Mouse (Mus musculus): ENCODE measurements at regions not wholly inside any gene's neighbourhood (a gene's known extent, or its start where the extent isn't known, plus 50 kb on each side); places are given as distances from the start of the nearest gene placed in this dataset.

DNA sequence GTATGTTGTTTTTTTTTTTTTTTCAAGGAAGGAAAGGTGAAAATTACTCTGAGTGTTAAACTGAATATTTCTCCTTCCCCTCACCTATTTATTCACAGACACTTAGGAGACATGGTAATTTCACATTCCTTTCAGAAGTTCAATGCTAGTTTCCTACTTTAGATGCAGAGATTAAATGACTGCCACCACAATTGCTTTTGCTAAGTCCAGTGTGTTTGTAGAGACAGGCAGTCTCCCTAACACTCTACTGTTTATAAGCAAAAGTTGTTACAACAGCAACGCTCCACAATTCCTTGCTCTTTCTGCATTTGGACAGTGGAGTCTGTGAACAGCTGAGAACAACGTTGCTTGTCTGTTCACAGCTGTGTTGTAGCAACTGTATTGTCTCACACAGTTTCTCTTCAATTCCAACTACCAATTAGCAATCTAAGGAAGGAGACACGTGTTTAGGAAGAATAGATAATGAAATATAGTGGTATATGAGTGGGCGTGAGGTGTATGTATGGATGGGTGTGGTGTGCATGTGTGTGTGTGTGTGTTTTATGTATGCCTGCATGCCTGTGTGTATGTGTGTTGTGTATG, 179.7 kb upstream of the Stac start:
- TF ChIP-seq HCFC1 (IDR thresholded peaks at IDR 0.05; ENCODE audit: borderline replicate concordance, insufficient read depth, low read length), result no peak
- TF ChIP-seq ZNF384 (IDR thresholded peaks at IDR 0.05; ENCODE audit: low read depth, low read length), result no peak
- no peak for TF ChIP-seq MAFK (IDR thresholded peaks at IDR 0.05; ENCODE audit: insufficient read depth, low read depth, low read length)
- TF ChIP-seq ZC3H11A (IDR thresholded peaks at IDR 0.05; ENCODE audit: borderline replicate concordance, low read depth, low read length), result no peak
- no peak for TF ChIP-seq CHD2 (IDR thresholded peaks at IDR 0.05; ENCODE audit: low read depth, low read length)

All from ES-E14 (cell line).